Mouse (Mus musculus): ENCODE data around the gene Gcc2.
A peak's percentile ranks its signal among the peaks of the same experiment; 100 is the strongest.
"Not testable (repeated sequence)": the region's sequence is repeated elsewhere in the genome, so short reads cannot be mapped to it uniquely, and the experiment has no call there.

The Gcc2 gene

GRCm38 (mm10) chr10:58231779-58232640 lies 23.3 kb upstream of the Gcc2 start:
- DNase-seq, result peak; percentile 61

GRCm38 (mm10) chr10:58232641-58232969 lies 22.7 kb upstream of the Gcc2 start, which contains the start of gene Duxf3:
TSS of gene Duxf3 (minus strand) at chr10:58232675.
- not testable (repeated sequence) for DNase-seq

GRCm38 (mm10) chr10:58233054-58233739 lies 22.1 kb upstream of the Gcc2 start:
- not testable (repeated sequence) for DNase-seq

DNA sequence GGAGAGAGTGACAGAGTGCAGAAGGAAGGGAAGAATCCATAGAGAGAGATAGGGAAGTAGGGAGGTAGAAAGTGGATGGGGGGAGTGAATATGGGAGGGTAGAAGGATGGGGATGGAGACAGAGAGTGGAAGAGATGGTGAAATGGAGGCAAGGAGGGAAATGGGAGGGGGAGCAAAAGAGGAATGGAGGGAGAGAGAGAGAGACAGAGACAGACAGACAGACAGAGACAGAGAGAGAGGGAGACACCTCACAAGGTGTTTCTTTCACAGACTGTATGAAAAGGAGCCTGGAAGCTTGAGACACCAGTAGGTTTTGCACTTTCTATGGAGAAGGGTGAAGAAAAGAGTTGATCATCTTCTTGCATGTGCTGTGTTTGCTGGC lies 21.6 kb upstream of the Gcc2 start:
- not testable (repeated sequence) for DNase-seq

- not testable (repeated sequence) for DNase-seq
Measured at GRCm38 (mm10) chr10:58234985-58235384, 20.3 kb upstream of the Gcc2 start.

- DNase-seq, result no peak
Measured at GRCm38 (mm10) chr10:58236613-58237012, 18.7 kb upstream of the Gcc2 start, which contains the start of gene Gm4981. TSS of gene Gm4981 (minus strand) at chr10:58236701.

DNA sequence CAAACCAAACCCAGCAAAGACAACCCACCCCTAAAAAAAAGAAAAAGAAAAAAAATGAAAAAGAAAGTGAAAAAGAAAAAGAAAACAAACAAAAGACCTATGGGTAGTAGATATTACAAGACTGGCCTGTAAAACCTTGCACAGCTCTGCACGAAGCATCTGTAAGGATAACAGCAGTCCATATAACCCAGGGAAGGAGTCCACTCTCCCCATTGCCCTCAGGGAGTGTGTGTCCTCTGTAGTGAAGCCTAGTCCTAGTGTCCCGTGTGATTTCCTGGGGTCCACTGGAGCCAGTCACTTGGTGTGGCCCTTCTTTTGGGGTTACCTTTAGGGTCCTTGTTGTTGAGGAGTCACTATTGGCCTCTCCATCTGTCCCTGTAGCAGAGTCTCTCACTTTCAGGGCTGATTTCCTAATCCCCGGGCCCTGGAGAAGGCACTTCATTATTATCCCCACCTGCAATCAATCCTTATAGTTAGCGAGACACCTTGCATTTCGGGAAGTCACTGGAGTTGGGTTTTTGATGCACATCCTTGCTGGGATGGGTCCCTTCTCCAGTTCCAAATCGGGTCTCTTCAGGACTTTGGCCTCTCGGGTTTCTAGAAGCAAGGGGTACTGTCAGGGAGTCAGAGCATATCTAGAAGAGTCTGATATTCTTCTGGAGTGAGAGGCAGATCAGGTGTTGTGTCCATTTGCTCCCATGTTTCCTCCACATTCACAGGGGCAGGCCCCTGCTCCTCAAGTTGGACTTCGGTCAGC lies 16.1 kb upstream of the Gcc2 start:
- peak; percentile 43 for DNase-seq

GRCm38 (mm10) chr10:58249535-58249934 lies 5.8 kb upstream of the Gcc2 start:
- no peak for DNase-seq

DNA sequence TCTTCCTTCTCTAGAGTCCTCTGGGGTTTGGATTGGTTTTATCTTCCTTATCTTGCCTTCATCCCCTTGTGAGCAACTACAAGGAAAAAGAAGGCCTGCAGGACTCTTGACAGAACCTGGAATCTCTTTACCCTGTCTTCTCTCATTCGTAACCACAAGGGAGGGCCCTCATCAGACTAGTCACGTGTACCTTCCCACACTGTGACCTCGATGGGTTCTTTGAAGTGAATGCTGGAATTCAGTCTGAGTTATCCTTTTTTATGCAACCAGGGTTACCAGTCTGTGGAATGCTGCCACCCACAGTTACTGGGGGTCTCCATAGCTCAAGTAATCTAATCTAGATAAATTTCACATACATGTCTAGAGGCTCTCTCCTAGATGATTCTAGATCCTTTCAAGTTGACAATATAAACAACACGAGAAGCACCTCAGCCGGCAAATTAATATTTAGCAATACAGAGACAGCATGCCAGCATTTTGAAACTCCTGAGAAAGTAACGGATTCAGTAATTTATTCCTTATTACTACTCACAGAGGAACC lies 592 bp upstream of the Gcc2 start:
- DNase-seq, result no peak

DNA sequence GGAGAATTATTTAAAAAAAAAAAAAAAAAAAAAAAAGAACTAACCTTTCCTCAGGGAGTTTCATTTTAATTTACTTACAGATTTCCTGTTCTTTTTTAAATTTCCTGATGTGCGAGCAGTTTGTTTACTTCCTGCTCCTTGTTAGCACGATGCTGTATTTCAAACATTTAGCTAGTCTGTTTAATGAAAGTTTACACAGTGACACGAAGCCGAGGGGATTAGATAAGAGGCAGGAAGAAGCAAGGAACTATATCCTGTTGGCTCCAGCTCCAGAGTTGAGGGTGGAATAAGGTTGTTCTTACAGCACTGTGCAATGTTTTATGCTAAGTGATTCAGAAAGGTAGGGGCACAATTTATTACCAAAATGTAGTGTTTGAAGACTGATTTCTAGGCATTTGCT lies 657 bp downstream of the Gcc2 start:
- DNase-seq, result peak; percentile 75

DNA sequence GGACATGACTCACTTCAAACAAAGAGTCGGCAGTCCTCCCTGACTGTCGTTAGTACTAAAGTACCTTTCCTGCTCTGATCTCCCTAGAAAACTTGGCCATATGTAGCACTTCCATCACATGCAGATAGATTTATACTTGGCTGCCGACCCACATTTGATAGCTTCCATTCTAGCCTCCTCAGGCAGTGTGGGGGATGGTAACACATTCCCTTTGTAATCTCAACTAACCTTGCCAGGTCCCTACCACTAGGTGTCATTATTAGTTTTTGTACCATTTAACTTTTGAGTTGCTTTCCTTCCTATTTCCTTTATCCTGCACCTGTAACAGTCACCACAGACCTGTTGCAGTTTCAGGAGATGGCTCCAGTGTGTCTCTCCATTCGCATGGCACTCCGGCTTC lies 3.2 kb downstream of the Gcc2 start:
- DNase-seq, result peak; percentile 21

DNA sequence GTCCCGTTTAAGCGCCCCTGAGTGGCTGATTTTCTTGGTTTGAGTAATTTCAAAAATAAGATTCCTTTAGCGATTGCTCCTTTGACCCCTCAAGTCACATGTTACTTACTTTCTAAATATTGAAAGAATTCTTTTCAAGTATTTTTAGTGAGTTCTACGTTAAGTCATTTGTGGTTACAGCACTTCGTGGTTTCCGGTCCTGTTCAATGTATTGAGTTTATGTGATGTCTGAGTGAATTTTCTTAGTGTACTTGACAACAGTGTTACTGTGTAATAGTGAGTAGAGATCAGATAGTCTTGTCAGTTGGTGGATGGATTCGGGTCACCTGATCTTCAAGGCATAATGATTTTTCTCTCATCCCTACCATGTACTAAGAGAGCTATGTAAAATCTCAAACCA lies 26.9 kb downstream of the Gcc2 start:
- no peak for DNase-seq

- DNase-seq, result no peak
Measured at GRCm38 (mm10) chr10:58290742-58291141, 35.4 kb downstream of the Gcc2 start.

DNA sequence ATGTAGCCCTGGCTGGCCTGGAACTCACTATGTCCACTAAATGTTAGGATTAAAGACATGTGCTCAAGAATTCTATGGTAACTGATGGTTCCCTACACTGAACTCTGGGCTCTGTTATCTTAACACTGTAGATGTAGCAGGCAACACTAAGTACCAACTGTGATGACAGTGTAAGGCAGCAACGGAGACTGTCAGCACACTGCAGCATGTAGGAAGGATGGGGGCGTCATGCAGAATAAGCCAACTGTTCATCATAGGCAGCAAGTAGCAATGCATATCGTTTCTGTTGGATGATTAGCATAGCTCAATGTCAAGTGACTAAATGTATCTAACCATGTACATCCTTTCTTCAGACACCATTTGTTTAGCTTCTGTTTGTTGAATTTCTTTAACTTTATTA lies 38.9 kb downstream of the Gcc2 start:
- DNase-seq, result no peak

DNA sequence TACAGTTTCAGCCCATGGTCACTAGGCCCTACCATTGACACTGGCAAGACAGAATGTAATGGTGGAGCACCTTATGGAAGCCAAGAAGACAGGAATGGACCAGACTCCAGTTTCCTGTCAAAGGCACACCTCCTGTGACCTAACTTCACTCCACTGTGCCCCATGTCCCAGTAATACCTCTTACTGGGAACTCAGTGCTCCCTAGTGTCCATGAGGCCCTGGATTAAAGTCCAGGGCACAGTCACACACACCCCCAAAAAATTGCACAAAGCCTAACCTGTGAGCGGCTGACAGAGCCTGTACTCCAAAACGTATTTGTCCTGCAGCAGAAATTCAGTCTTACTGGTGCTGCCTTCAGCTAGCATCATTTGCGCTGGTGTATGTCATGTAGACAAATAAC lies 40.3 kb downstream of the Gcc2 start:
- no peak for DNase-seq

DNA sequence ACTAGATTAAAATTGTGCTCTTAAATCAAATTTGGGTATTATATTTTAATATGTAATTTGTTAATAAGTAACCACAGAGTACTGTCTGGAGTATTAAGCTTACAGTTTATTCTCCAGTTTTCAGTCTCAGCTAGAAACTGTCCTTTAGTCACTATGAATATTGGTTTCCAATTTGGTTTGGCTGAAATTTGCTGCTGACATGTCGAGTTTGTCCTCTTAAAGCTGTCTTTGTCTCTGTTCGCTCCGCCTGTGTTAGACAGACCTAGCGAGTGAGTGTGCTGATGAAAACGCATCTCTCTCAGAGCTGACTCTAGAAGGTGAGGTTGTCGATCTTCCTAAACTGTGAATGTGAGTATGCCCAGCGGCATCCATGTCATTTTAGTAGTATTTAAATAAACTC lies 49.7 kb downstream of the Gcc2 start:
- no peak for DNase-seq

GRCm38 (mm10) chr10:58306897-58307296 lies 51.6 kb downstream of the Gcc2 start:
- DNase-seq, result no peak

- DNase-seq, result no peak
Measured at GRCm38 (mm10) chr10:58310791-58311190, 55.5 kb downstream of the Gcc2 start.

DNA sequence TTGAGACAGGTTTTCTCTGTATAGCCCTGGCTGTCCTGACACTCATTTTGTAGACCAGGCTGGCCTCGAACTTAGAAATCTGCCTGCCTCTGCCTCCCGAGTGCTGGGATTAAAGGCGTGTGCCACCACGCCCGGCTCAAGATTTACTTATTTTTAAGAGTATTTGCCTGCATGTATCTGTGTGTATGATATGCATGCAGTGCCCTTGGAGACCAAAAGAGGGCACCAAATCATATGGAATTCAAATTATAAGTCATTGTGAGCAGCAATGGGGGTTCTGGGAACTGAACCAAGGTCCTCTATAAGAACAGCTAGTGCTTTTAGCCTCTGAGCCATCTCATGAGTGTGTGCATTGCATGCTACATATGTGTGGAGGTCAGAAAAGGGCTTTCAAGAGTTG lies 57.6 kb downstream of the Gcc2 start:
- DNase-seq, result no peak

DNA sequence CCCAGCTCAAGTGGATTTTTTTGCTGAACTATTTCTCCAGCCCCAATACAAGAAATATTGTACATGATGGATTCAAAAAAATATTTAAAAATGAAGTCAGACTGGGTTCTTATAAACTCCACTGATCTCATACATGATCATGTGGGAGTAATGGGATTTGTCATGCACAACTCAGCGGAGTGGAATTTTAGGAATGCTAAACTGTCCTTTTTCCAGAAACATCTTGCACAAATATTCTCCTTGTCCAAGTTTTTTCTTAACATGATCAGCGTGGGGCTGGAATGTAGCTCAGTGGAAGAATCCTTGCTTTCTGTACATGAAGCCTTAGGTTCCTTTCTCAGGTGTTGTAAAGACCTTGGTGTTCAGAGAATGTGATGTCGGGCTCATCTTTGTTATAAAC lies 65.6 kb downstream of the Gcc2 start:
- peak; percentile 23 for DNase-seq

DNA sequence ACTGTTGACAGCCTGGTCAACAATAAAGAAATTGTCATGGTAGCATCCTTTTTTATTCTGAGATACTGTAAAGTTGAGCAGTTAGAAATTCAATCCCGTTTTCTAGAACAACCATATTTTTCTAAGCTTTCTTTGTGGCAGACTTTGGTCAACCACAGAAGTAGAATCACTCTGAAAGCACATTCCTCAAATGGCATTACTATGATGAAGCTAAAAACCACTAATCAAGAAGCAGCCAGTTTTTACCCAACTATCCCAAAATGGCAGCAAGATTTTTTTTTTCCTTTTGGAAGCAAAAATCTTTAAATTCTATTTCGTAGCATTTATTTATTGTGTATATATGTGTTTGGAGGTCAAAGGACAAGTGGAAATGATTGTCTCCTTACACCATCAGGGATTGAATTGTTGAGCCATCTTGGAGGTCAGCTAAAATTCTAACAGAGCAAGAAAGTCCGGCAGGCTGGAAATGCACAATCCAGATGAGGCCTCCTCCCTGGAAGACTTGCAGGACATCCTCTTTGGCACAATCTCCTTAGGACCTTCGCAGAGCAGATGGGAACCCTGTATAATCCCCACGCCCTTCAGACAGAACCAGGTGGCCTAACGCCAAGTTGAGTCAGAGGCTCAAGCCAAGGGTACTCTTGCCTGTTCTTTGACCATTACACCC lies 67.2 kb downstream of the Gcc2 start:
- DNase-seq, result no peak
